Mouse (Mus musculus) neural tube, embryonic 12.5 days (tissue): ENCODE data around the gene Ntn5. TPM values are rescaled to one million over a fixed set of nuclear protein-coding genes. Genes with fewer than 3 reads are reported as not detected.
"Not testable (repeated sequence)": the region's sequence is repeated elsewhere in the genome, so short reads cannot be mapped to it uniquely, and the experiment has no call there.

ENCODE experiments used
- ATAC-seq: fragments of 200-750 bp; cut with Nextera tagmentation; 2 replicates; pipeline ENCODE4 v1.8.0; 2017; ENCODE audit warnings: low read depth, mild to moderate bottlenecking, moderate TSS enrichment, moderate library complexity; ENCODE audit not compliant: low FRiP score
- H3K27ac ChIP-seq: fragments of 300-500 bp; sonication (generic); 2 replicates; pipeline ENCODE4 v1.5.1; 2016
- H3K27me3 ChIP-seq: fragments of 300-500 bp; sonication (generic); replicated peaks from 2 replicates; pipeline ENCODE4 v1.6.1; 2016; ENCODE audit warnings: mild to moderate bottlenecking
- H3K36me3 ChIP-seq: fragments of 300-500 bp; sonication (generic); 2 replicates; pipeline ENCODE4 v1.6.1; 2016; ENCODE audit warnings: mild to moderate bottlenecking
- H3K4me1 ChIP-seq: fragments of 300-500 bp; sonication (generic); 2 replicates; pipeline ENCODE4 v1.6.1; 2016
- H3K4me2 ChIP-seq: fragments of 300-500 bp; sonication (generic); replicated peaks from 2 replicates; pipeline ENCODE4 v1.6.1; 2016; ENCODE audit warnings: mild to moderate bottlenecking
- H3K4me3 ChIP-seq: fragments of 300-500 bp; sonication (generic); 2 replicates; pipeline ENCODE4 v1.5.1; 2016
- H3K9ac ChIP-seq: fragments of 300-500 bp; sonication (generic); 2 replicates; pipeline ENCODE4 v1.6.1; 2016; ENCODE audit warnings: mild to moderate bottlenecking
- H3K9me3 ChIP-seq: fragments of 300-500 bp; sonication (generic); 2 replicates; pipeline ENCODE4 v1.6.1; 2016; ENCODE audit warnings: mild to moderate bottlenecking
- WGBS: fragments of 180-500 bp; shearing (Covaris S2); methylation state at CpG from one replicate; pipeline ENCODE4 v1.1.7; 2016; 5-methylcytosine and 5-hydroxymethylcytosine counted together
- polyA plus RNA-seq: library from polyadenylated mRNA; unstranded; fragments of >200 nt; fragmentation: Nextera tagmentation; extraction: Ambion mirVana; gene quantifications from 2 replicates; pipeline ENCODE4 v1.2.1, GENCODE M21; 2016

Ntn5 gene
- polyA plus RNA-seq, 1 experiment from 2014 or later: 1.2 TPM

- peak overlapping the region; percentile 72 for H3K4me2 ChIP-seq
- H3K9ac ChIP-seq: peak overlapping the region; percentile 69
- no peaks in the 10 kb centered on the region for H3K36me3 ChIP-seq
- ATAC-seq: no peak
- peak overlapping the region; percentile 76 for H3K27ac ChIP-seq
- peaks cover 25% of the 10 kb centered on the region for H3K4me1 ChIP-seq
- peak overlapping the region; percentile 43 for H3K4me3 ChIP-seq
- H3K27me3 ChIP-seq: no peaks in the 10 kb centered on the region
- no peaks in the 10 kb centered on the region for H3K9me3 ChIP-seq
- 38% methylated on average over 16 of the region's 16 CpGs for WGBS
Observed at GRCm38 (mm10) chr7:45642503-45643255, 41.1 kb upstream of the Ntn5 start.

GRCm38 (mm10) chr7:45643441-45644178, 40.2 kb upstream of the Ntn5 start:
- WGBS: under 1% methylated on average over 28 of the region's 28 CpGs
- H3K36me3 ChIP-seq: no peaks in the 10 kb centered on the region
- H3K27me3 ChIP-seq: no peaks in the 10 kb centered on the region
- peak overlapping the region; percentile 76 for H3K27ac ChIP-seq
- no peaks in the 10 kb centered on the region for H3K9me3 ChIP-seq
- H3K4me1 ChIP-seq: peaks cover 20% of the 10 kb centered on the region
- ATAC-seq: peak; percentile 93
- peak overlapping the region; percentile 43 for H3K4me3 ChIP-seq
- peak overlapping the region; percentile 69 for H3K9ac ChIP-seq
- peak overlapping the region; percentile 72 for H3K4me2 ChIP-seq

- Histone ChIP-seq H3K27me3 (no peaks in the 10 kb centered on the region), H3K4me2 (peak overlapping the region; percentile 72), H3K4me3 (peak overlapping the region; percentile 28), H3K36me3 (no peaks in the 10 kb centered on the region), H3K9me3 (no peaks in the 10 kb centered on the region), H3K9ac (peak overlapping the region; percentile 48; the same call in 1 of the 2 replicates), H3K27ac (peak overlapping the region; percentile 68), H3K4me1 (peaks cover 20% of the 10 kb centered on the region)
- ATAC-seq: peak; percentile 52
- WGBS: 4% methylated on average over 18 of the region's 18 CpGs
Observed at GRCm38 (mm10) chr7:45644183-45644582, 39.6 kb upstream of the Ntn5 start.

- 63% methylated on average over 6 of the region's 6 CpGs for WGBS
- peak overlapping the region; percentile 68; the same call in 1 of the 2 replicates for H3K27ac ChIP-seq
- H3K36me3 ChIP-seq: no peaks in the 10 kb centered on the region
- no peaks in the 10 kb centered on the region for H3K27me3 ChIP-seq
- H3K9me3 ChIP-seq: no peaks in the 10 kb centered on the region
- peak overlapping the region; percentile 28 for H3K4me3 ChIP-seq
- peak overlapping the region; percentile 72 for H3K4me2 ChIP-seq
- H3K9ac ChIP-seq: peak overlapping the region; percentile 48; the same call in 1 of the 2 replicates
- ATAC-seq: no peak
- H3K4me1 ChIP-seq: peaks cover 20% of the 10 kb centered on the region
Observed at GRCm38 (mm10) chr7:45644872-45645590, 38.8 kb upstream of the Ntn5 start.

DNA sequence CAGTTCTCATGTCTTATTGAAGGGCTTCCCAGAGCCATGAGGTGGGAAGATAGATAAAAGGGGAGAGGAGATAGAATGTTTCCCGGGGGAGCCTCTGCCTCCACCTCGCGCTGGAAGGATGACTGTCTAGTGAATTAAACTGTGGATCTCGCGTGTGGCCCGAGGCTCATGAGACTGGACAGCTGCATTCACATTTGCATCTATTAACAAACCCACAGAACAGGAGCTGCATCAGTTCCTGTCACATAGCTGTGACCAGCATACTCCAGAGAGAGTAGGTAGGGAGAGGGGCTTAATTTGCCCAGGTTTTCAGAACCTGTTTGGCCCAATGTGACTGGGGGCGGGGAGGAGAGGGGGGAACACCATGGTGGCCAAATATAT, 38.2 kb upstream of the Ntn5 start:
- Histone ChIP-seq H3K4me2 (no peak overlapping the region), H3K4me1 (peaks cover 20% of the 10 kb centered on the region), H3K27me3 (no peaks in the 10 kb centered on the region), H3K36me3 (no peaks in the 10 kb centered on the region), H3K4me3 (no peak overlapping the region), H3K27ac (no peak overlapping the region), H3K9me3 (no peaks in the 10 kb centered on the region), H3K9ac (no peak overlapping the region)
- WGBS: 71% methylated on average over 7 of the region's 7 CpGs
- no peak for ATAC-seq

DNA sequence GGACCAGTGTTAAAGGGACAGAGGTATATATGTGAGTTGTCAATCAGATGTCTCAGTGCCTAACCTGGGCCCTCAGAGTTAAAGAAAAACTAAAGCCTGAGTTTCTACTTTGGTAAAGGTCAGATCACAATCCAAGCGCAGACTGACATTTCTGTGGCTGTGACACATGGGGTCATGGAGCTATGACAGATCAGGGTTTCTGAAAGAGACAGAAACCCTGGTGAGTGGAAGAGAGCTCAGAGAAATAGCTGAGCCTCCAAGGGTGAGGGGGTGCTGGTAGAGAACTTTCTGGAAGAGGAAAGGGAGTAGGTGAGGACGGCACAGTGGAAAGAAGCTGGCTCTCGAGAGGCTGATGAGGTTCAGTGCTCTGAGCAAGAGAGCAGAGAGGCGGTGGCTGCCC, 37.2 kb upstream of the Ntn5 start:
- Histone ChIP-seq H3K36me3 (no peaks in the 10 kb centered on the region), H3K27ac (no peak overlapping the region), H3K4me1 (peaks cover 20% of the 10 kb centered on the region), H3K4me3 (no peak overlapping the region), H3K9me3 (no peaks in the 10 kb centered on the region), H3K4me2 (no peak overlapping the region), H3K9ac (no peak overlapping the region), H3K27me3 (no peaks in the 10 kb centered on the region)
- whole genome bisulfite sequencing: 81% methylated on average over 4 of the region's 4 CpGs
- no peak for ATAC-seq

DNA sequence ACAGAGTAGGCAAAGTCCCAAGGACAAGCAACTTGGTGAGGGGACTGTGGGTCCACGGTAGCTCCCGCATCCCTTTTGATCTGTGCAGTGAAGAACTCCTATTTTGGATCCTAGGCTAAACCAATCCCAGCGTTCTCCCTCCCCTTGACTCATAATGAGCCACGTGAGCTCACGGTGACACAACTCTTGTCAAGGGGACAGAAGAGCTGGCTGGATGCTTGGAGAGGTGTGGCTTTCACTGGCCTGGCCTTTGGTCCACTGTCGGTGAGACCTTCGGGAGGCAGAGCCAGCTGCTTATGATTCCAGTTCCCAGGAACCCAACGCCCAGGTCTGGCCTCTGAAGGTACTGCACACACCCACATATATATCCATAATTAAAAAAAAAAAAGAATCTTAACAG, 34.5 kb upstream of the Ntn5 start:
- no peaks in the 10 kb centered on the region for H3K27me3 ChIP-seq
- H3K9ac ChIP-seq: no peak overlapping the region
- no peak for ATAC-seq
- no peak overlapping the region for H3K4me2 ChIP-seq
- H3K4me3 ChIP-seq: no peak overlapping the region
- WGBS: 85% methylated on average over 8 of the region's 8 CpGs
- H3K4me1 ChIP-seq: peaks cover 8% of the 10 kb centered on the region
- no peaks in the 10 kb centered on the region for H3K9me3 ChIP-seq
- H3K27ac ChIP-seq: no peak overlapping the region
- no peaks in the 10 kb centered on the region for H3K36me3 ChIP-seq

DNA sequence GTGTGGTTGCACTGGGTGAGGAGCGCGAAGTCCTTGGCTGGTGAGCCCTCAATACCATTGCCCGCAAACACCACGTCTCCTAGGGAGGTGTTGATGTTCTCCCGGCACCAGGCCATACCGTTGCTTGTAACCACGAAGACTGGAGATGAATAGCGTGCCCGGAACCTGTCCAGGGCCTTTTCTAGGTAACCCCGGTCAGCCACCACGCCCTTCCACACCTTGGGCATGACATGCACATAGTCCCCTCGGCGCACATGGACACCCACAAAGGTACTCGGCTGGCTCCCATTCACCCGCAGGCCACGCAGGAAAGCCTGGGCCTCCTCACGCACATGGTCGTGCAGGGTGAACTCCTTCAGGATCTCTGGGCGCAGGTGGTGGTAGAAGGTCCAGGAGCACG, 33.3 kb upstream of the Ntn5 start:
- ATAC-seq: not testable (repeated sequence)
- 93% methylated on average over 20 of the region's 20 CpGs for WGBS

GRCm38 (mm10) chr7:45654424-45655047, 29.3 kb upstream of the Ntn5 start:
- Histone ChIP-seq H3K9ac (no peak overlapping the region), H3K9me3 (no peaks in the 10 kb centered on the region), H3K4me2 (peak overlapping the region; percentile 39), H3K4me1 (no peaks in the 10 kb centered on the region), H3K4me3 (no peak overlapping the region), H3K27me3 (no peaks in the 10 kb centered on the region), H3K27ac (no peak overlapping the region), H3K36me3 (no peaks in the 10 kb centered on the region)
- 38% methylated on average over 17 of the region's 17 CpGs for WGBS
- ATAC-seq: no peak

More for the DNA sequence above, 33.3 kb upstream of the Ntn5 start:
- not testable (repeated sequence) for H3K9me3 ChIP-seq, H3K4me3 ChIP-seq, H3K9ac ChIP-seq, H3K27me3 ChIP-seq, H3K4me1 ChIP-seq, H3K4me2 ChIP-seq, H3K36me3 ChIP-seq, H3K27ac ChIP-seq

DNA sequence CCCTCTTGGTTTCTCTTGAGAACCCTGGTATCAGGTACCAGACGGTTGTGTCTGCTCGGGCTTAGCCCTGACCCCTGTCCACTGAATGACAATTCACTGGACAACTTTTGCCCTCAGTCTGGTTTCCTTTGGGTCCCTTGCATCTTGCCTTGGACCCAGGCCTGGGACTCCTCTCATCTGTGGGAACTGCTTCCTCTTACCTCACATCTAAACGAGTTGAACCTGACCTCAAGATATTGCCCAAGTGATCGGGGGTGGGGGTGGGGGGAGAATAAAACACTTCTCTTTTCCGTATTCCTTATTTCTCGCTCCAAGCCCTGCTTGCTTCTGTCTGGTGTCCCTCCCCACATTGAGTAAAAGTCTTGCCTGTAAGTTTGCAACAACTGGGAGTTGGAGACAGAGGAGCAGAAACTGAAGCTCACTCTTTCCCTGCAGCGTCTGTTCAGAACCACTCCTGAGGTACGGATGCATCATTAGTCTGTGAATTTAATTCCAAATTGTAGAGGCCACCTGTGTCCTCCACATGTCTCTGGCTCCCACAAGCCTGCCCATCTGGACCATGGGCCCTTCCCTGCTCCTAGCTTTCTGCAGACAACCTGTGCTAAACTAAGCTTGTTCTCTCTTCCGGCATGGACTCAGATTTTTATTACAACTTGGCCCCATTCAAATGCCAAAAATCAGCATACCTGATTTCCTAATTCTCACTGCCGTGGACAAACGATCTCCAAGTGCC, 22.9 kb upstream of the Ntn5 start:
- Histone ChIP-seq H3K9ac (no peak overlapping the region), H3K4me1 (0 out of 2 replicates have a peak, but pooled peaks cover 3% of the 10 kb centered on the region), H3K4me3 (no peak overlapping the region), H3K36me3 (no peaks in the 10 kb centered on the region), H3K27me3 (no peaks in the 10 kb centered on the region), H3K4me2 (no peak overlapping the region), H3K27ac (no peak overlapping the region), H3K9me3 (no peaks in the 10 kb centered on the region)
- ATAC-seq: no peak
- 88% methylated on average over 11 of the region's 11 CpGs for WGBS

DNA sequence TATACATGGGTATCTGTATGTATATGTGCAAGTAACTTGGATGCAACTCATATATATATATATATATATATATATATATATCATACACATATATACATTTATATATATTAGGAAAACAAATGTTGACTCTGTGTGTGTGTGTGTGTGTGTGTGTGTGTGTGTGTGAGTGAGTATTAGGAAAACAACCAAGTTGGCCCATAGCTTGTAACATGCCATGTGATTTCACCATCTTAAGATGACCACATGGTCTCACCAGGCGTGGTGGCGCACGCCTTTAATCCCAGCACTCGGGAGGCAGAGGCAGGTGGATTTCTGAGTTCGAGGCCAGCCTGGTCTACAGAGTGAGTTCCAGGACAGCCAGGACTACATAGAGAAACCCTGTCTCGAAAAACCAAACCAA, 22.1 kb upstream of the Ntn5 start:
- ATAC-seq, H3K27ac ChIP-seq, H3K36me3 ChIP-seq, H3K4me2 ChIP-seq, H3K27me3 ChIP-seq, H3K4me1 ChIP-seq, H3K9ac ChIP-seq, H3K4me3 ChIP-seq, H3K9me3 ChIP-seq: not testable (repeated sequence)
- WGBS: 88% methylated on average over 6 of the region's 6 CpGs
